Mouse (Mus musculus) layer of hippocampus, adult 9-10 months (tissue): ENCODE data around the gene Dll3.

ENCODE experiments used
- DNase-seq: peaks from one replicate; pipeline ENCODE4 v3.0.0; 2022; ENCODE audit warnings: low spot score

The Dll3 gene

GRCm38 (mm10) chr7:28309737-28310136, 7.7 kb upstream of the Dll3 start:
- no peak for DNase-seq

GRCm38 (mm10) chr7:28306216-28306615, 4.2 kb upstream of the Dll3 start:
- DNase-seq = no peak

GRCm38 (mm10) chr7:28305641-28306040, 3.6 kb upstream of the Dll3 start:
- no peak for DNase-seq

- DNase-seq = peak; percentile 38
These were observed 3.0 kb downstream of the Dll3 start for GRCm38 (mm10) chr7:28298837-28299625.

- no peak for DNase-seq
These were observed 7.6 kb downstream of the Dll3 start for GRCm38 (mm10) chr7:28294481-28294880.

GRCm38 (mm10) chr7:28290638-28291590, 11.1 kb downstream of the Dll3 start, which contains the start of gene Selenov:
Gene Selenov, minus strand, starts transcription at chr7:28291186.
- no peak for DNase-seq

GRCm38 (mm10) chr7:28290165-28290564, 11.9 kb downstream of the Dll3 start:
- no peak for DNase-seq

GRCm38 (mm10) chr7:28280630-28281029, 21.4 kb downstream of the Dll3 start:
- no peak for DNase-seq

GRCm38 (mm10) chr7:28278279-28278652, 23.8 kb downstream of the Dll3 start:
- DNase-seq = no peak

- peak; percentile 87 for DNase-seq
These were observed 24.3 kb downstream of the Dll3 start, which contains the start of gene Eid2b for GRCm38 (mm10) chr7:28277615-28278278. Gene Eid2b, plus strand, starts transcription at chr7:28277739.

- DNase-seq = no peak
These were observed 24.8 kb downstream of the Dll3 start for GRCm38 (mm10) chr7:28277237-28277614.

GRCm38 (mm10) chr7:28271761-28272160, 30.3 kb downstream of the Dll3 start:
- DNase-seq = no peak

GRCm38 (mm10) chr7:28269355-28269754, 32.7 kb downstream of the Dll3 start:
- no peak for DNase-seq

- DNase-seq = no peak
These were observed 33.5 kb downstream of the Dll3 start for GRCm38 (mm10) chr7:28268576-28268975.

- DNase-seq = no peak
These were observed 34.0 kb downstream of the Dll3 start for GRCm38 (mm10) chr7:28268042-28268531.

- peak; percentile 51 for DNase-seq
These were observed 34.7 kb downstream of the Dll3 start, which contains the start of gene Eid2 for GRCm38 (mm10) chr7:28267129-28268041. Gene Eid2, plus strand, starts transcription at chr7:28267881.

GRCm38 (mm10) chr7:28265391-28265790, 36.6 kb downstream of the Dll3 start:
- no peak for DNase-seq

- no peak for DNase-seq
These were observed 38.3 kb downstream of the Dll3 start for GRCm38 (mm10) chr7:28263786-28264185.

GRCm38 (mm10) chr7:28262861-28263260, 39.2 kb downstream of the Dll3 start:
- DNase-seq = no peak

- DNase-seq = no peak
These were observed 46.6 kb downstream of the Dll3 start for GRCm38 (mm10) chr7:28255476-28255875.

- DNase-seq = no peak
These were observed 47.4 kb downstream of the Dll3 start for GRCm38 (mm10) chr7:28254591-28254990.
